In genomic region chr19:29249933-29250332, GRCm38 (mm10) we compare ENCODE assay signal across 9 mouse cellular contexts. TPM values are rescaled to one million over a fixed set of nuclear protein-coding genes. Genes with fewer than 3 reads are reported as not detected.
DNase-seq lines count a peak whose midpoint lies in the region; ATAC-seq lines count a peak whose summit lies in the region.
"Had no signal": no experiment of that assay in that cellular context is flagged by ENCODE, and none has a peak within 500 bp of the region (broad histone marks: within the 10 kb centered on the region; RNA-seq: fewer than 3 reads in every experiment).

No protein-coding gene starts in this region.

- peak overlapping the region; percentile 59 for H3K4me2 ChIP-seq in liver, embryonic 11.5 days
- peak overlapping the region; percentile 92 for H3K4me2 ChIP-seq in forebrain, embryonic 11.5 days (ENCODE audit: low read depth, low read length, severe bottlenecking)
- 0 out of 2 replicates have a peak overlapping the region, but pooled peaks have one; percentile 76 for H3K4me2 ChIP-seq in limb, embryonic 15.5 days
- H3K4me2 ChIP-seq in stomach, embryonic 14.5 days (replicated peaks; ENCODE audit: low read depth, low read length): peak overlapping the region; percentile 52

- no peaks in the 10 kb centered on the region for H3K9me3 ChIP-seq in liver, embryonic 11.5 days (ENCODE audit: control insufficient read depth, low read length)
- no peaks in the 10 kb centered on the region for H3K9me3 ChIP-seq in forebrain, embryonic 11.5 days (ENCODE audit: control insufficient read depth, low read length)
- no peaks in the 10 kb centered on the region for H3K9me3 ChIP-seq in limb, embryonic 15.5 days
- no peaks in the 10 kb centered on the region for H3K9me3 ChIP-seq in stomach, embryonic 14.5 days (ENCODE audit: control insufficient read depth, low read depth, low read length)

- no peaks in the 10 kb centered on the region for H3K27me3 ChIP-seq in liver, embryonic 11.5 days (replicated peaks; ENCODE audit: control insufficient read depth, insufficient read depth, low read length)
- no peaks in the 10 kb centered on the region for H3K27me3 ChIP-seq in forebrain, embryonic 11.5 days (ENCODE audit: control insufficient read depth, insufficient read depth, low read length)
- H3K27me3 ChIP-seq in limb, embryonic 15.5 days: no peaks in the 10 kb centered on the region
- H3K27me3 ChIP-seq in stomach, embryonic 14.5 days (ENCODE audit: control insufficient read depth, insufficient read depth, low read length): no peaks in the 10 kb centered on the region

- WGBS in liver, embryonic 11.5 days: 42% methylated on average over 4 of the region's 4 CpGs
- 83% methylated on average over 4 of the region's 4 CpGs for WGBS in forebrain, embryonic 11.5 days
- WGBS in limb, embryonic 15.5 days: 56% methylated on average over 4 of the region's 4 CpGs
- 42% methylated on average over 4 of the region's 4 CpGs for WGBS in stomach, embryonic 14.5 days

- peaks cover 25% of the 10 kb centered on the region for H3K4me1 ChIP-seq in liver, embryonic 11.5 days (replicated peaks; ENCODE audit: control insufficient read depth, insufficient read depth, low read length)
- peaks cover 7% of the 10 kb centered on the region; the same call in 1 of the 2 replicates for H3K4me1 ChIP-seq in forebrain, embryonic 11.5 days (replicated peaks; ENCODE audit: control insufficient read depth, insufficient read depth, low read length)
- peaks cover 28% of the 10 kb centered on the region for H3K4me1 ChIP-seq in limb, embryonic 15.5 days
- peaks cover 11% of the 10 kb centered on the region for H3K4me1 ChIP-seq in stomach, embryonic 14.5 days (ENCODE audit: control insufficient read depth, insufficient read depth, low read length)

- H3K9ac ChIP-seq in liver, embryonic 11.5 days (ENCODE audit: low read depth, low read length): no peak overlapping the region
- peak overlapping the region; percentile 92; the same call in 1 of the 2 replicates for H3K9ac ChIP-seq in forebrain, embryonic 11.5 days (ENCODE audit: low read length)
- H3K9ac ChIP-seq in limb, embryonic 15.5 days: no peak overlapping the region
- no peak overlapping the region for H3K9ac ChIP-seq in stomach, embryonic 14.5 days (replicated peaks; ENCODE audit: low read depth, low read length)

- no peaks in the 10 kb centered on the region for H3K36me3 ChIP-seq in liver, embryonic 11.5 days (ENCODE audit: control insufficient read depth, insufficient read depth, low read length)
- no peaks in the 10 kb centered on the region for H3K36me3 ChIP-seq in forebrain, embryonic 11.5 days (ENCODE audit: control insufficient read depth, insufficient read depth, low read length)
- no peaks in the 10 kb centered on the region for H3K36me3 ChIP-seq in limb, embryonic 15.5 days
- no peaks in the 10 kb centered on the region for H3K36me3 ChIP-seq in stomach, embryonic 14.5 days (ENCODE audit: control insufficient read depth, insufficient read depth, low read length)

- ATAC-seq in liver, embryonic 11.5 days (replicated peaks; ENCODE audit: low FRiP score): no peak
- ATAC-seq in forebrain, embryonic 11.5 days (replicated peaks; ENCODE audit: low FRiP score): no peak
- no peak for ATAC-seq in limb, embryonic 15.5 days (ENCODE audit: insufficient number of reproducible peaks, low FRiP score, low TSS enrichment, low read depth)
- no peak for ATAC-seq in stomach, embryonic 14.5 days (ENCODE audit: insufficient number of reproducible peaks, insufficient read depth, low FRiP score, low read depth)

- H3K4me3 ChIP-seq in liver, embryonic 11.5 days (ENCODE audit: low read depth, low read length): peak overlapping the region; percentile 89; the same call in 1 of the 2 replicates
- H3K4me3 ChIP-seq in forebrain, embryonic 11.5 days (ENCODE audit: low read depth, low read length): peak overlapping the region; percentile 79; the same call in 1 of the 2 replicates
- H3K4me3 ChIP-seq in limb, embryonic 15.5 days: peak overlapping the region; percentile 95; the same call in 1 of the 2 replicates
- peak overlapping the region; percentile 89 for H3K4me3 ChIP-seq in stomach, embryonic 14.5 days (ENCODE audit: low read depth, low read length)

- no peak overlapping the region for H3K27ac ChIP-seq in liver, embryonic 11.5 days (ENCODE audit: low read depth, low read length)
- H3K27ac ChIP-seq in forebrain, embryonic 11.5 days (ENCODE audit: low read depth, low read length): no peak overlapping the region
- H3K27ac ChIP-seq in limb, embryonic 15.5 days: no peak overlapping the region
- no peak overlapping the region for H3K27ac ChIP-seq in stomach, embryonic 14.5 days (ENCODE audit: low read length)

- DNase-seq in liver, embryonic 11.5 days (ENCODE audit: low spot score): no peak
- no peak for DNase-seq in liver
- no peak for DNase-seq in forebrain, embryonic 11.5 days (ENCODE audit: low spot score)
- no peak for DNase-seq in thymus, postnatal 25 days
- DNase-seq in adrenal gland, adult 8-10 months: no peak
- DNase-seq in right cerebral cortex, postnatal 10 days (ENCODE audit: low spot score in 2 of 2): no peak
- DNase-seq: kidney, postnatal 14 days had no signal

RNA-seq across cellular contexts. Expression of gene Jak2, which starts 1.7 kb away (rescaled TPM):
- polyA plus RNA-seq in liver, embryonic 11.5 days (2014; fragmentation: Nextera tagmentation; extraction: Ambion mirVana): 18.1 and 20.2 TPM in 2 replicates
- 13.2 and 14.6 TPM in 2 replicates for polyA plus RNA-seq in forebrain, embryonic 11.5 days (2014; fragmentation: Nextera tagmentation; extraction: Ambion mirVana)
- polyA plus RNA-seq in limb, embryonic 15.5 days (2015; fragmentation: Nextera tagmentation; extraction: Ambion mirVana): 7.0 and 8.8 TPM in 2 replicates
- polyA plus RNA-seq in stomach, embryonic 14.5 days (2014; fragmentation: Nextera tagmentation; extraction: Ambion mirVana): 11.2 and 13.1 TPM in 2 replicates
- total RNA-seq in adrenal gland, adult 8-10 months (2022): 10 to 100 TPM; 20.9 to 24.8 (median 22.8) TPM
